Mouse (Mus musculus): ENCODE measurements at regions not wholly inside any gene's neighbourhood (a gene's known extent, or its start where the extent isn't known, plus 50 kb on each side); places are given as distances from the start of the nearest gene placed in this dataset.
"Not testable (repeated sequence)": the region's sequence is repeated elsewhere in the genome, so short reads cannot be mapped to it uniquely, and the experiment has no call there.

DNA sequence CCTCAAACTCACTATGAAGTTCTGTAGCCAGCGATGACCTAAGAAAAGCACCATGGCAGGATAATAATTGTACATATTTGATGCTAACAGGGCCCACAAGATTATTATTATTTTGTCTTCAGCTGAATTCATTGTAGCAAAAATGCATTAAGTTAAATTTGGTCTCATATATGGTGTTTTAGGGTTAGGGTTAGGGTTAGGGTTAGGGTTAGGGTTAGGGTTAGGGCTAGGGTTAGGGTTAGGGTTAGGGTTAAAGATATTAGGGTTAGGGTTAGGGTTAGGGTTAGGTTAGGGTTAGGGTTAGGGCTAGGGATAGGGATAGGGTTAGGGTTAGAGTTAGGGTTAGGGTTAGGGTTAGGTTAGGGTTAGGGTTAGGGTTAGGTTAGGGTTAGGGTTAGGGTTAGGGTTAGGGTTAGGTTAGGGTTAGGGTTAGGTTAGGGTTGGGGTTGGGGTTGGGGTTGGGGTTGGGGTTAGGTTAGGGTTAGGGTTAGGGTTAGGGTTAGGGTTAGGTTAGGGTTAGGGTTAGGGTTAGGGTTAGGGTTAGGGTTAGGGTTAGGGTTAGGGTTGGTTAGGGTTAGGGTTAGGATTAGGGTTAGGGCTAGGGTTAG is 62.0 kb upstream of the Adgrl2 start:
- TF ChIP-seq GATA1 (IDR thresholded peaks at IDR 0.05; ENCODE audit: borderline replicate concordance, low read length); FLI1 (IDR thresholded peaks at IDR 0.05; ENCODE audit: low read length): not testable (repeated sequence)

All from megakaryocyte, embryonic 14.5 days (primary cell).